Mouse (Mus musculus): Measurements from ENCODE around the gene Apoe.

- TF ChIP-seq CTCF (IDR thresholded peaks at IDR 0.05; ENCODE audit: low read depth, low read length) (no peak), TAL1 (conservative IDR thresholded peaks at IDR 0.05; ENCODE audit: low read depth, low read length) (no peak)
Measured at GRCm38 (mm10) chr7:19743791-19744190, 44.8 kb upstream of the Apoe start.
